Mouse (Mus musculus) retina, postnatal 7 days (tissue): Measurements from ENCODE around the gene Gls2.
A peak's percentile ranks its signal among the peaks of the same experiment; 100 is the strongest.
"Not testable (repeated sequence)": the region's sequence is repeated elsewhere in the genome, so short reads cannot be mapped to it uniquely, and the experiment has no call there.

ENCODE experiments used
- DNase-seq: peaks from one replicate; pipeline ENCODE4 v3.0.0-alpha.2; 2012; ENCODE audit warnings: low read depth, low spot score

Gls2 gene

GRCm38 (mm10) chr10:128194551-128195461 lies 549 bp downstream of the Gls2 start:
- peak; percentile 54 for DNase-seq

- DNase-seq = no peak
Measured at GRCm38 (mm10) chr10:128201856-128202255, 7.6 kb downstream of the Gls2 start.

DNA sequence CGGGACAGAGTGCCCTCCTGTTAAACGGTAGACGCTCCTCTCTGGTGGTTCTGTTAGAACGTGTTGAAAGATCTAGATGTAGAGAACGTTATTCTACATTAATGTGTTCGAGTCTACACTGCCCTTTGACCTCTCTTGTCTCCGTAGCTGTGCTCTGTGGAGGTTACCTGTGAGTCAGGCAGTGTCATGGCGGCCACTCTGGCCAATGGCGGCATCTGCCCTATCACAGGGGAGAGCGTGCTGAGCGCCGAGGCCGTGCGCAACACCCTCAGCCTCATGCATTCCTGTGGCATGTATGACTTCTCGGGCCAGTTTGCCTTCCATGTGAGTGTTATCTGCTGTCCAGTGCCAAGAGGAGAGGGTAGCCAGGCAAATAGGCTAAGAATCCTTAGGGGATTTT lies 10.7 kb downstream of the Gls2 start:
- no peak for DNase-seq

- no peak for DNase-seq
Measured at GRCm38 (mm10) chr10:128208326-128208725, 14.1 kb downstream of the Gls2 start.

- DNase-seq = no peak
Measured at GRCm38 (mm10) chr10:128209311-128210009, 15.2 kb downstream of the Gls2 start.

DNA sequence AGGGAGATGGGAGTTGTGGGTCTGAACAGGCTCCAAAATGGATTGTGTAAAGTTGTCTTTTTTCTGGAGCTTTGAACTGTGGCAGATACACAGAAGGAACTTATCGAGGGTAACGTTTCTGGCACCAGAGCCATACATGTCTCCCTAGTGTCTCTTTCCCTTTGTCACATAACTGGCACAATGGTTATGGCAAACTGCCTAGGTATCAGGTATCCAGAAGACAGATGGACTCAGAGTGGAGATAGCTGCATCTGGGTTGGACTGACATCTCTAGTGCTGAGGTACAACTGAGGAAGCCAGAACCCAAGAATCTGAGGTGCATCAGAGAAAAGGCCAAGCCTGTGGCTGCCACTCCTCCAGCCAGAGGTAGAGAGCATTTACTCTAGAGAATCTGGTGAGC lies 15.9 kb downstream of the Gls2 start:
- no peak for DNase-seq

DNA sequence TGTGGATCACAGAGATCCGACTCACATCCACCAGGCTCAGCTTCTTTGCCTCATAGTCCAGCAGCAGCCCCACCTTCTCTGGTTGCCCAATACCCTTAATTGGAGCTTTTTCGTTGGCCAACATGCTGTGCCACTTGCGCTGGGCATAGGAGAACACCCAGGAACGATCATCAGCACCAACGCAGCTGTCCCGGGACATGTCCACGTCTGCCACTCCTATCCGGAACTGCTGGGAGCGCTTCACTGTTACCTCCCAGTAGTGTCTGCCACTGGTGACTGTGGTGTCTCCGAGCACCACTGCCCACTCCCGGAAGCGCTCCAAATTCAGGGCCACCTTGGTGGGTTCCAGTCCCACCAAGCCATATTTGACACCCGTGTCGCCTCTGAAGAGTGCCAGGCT lies 16.7 kb downstream of the Gls2 start:
- DNase-seq = no peak

- peak; percentile 74 for DNase-seq
Measured at GRCm38 (mm10) chr10:128211390-128212108, 17.3 kb downstream of the Gls2 start, which contains the start of gene Spryd4. Spryd4 (minus strand) TSS chr10:128211807.

- no peak for DNase-seq
Measured at GRCm38 (mm10) chr10:128212148-128212547, 17.9 kb downstream of the Gls2 start.

DNA sequence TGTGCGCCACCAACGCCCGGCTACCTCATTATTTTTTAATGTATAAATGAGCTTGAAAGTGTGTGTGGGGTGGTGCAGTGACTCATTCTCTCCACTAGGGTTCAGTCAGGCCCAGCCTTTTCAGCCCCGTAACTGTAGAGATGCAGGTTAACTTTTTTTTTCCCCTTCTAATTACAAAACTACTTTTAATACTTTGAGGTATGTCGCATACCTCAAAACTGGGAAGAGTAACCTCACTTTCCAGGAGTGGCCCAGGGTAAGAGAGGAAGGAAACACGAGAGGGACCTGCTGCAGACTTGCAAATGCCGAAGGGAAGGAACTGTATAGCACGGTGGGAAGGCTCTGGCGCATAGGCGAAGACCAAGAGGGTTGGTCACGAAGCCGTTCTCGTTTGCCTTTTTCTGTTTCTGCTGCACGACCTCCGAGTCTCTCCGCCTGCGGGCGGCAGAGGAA lies 18.6 kb downstream of the Gls2 start:
- no peak for DNase-seq

- DNase-seq = not testable (repeated sequence)
Measured at GRCm38 (mm10) chr10:128214112-128214511, 19.9 kb downstream of the Gls2 start.

- DNase-seq = no peak
Measured at GRCm38 (mm10) chr10:128214981-128215380, 20.7 kb downstream of the Gls2 start.

DNA sequence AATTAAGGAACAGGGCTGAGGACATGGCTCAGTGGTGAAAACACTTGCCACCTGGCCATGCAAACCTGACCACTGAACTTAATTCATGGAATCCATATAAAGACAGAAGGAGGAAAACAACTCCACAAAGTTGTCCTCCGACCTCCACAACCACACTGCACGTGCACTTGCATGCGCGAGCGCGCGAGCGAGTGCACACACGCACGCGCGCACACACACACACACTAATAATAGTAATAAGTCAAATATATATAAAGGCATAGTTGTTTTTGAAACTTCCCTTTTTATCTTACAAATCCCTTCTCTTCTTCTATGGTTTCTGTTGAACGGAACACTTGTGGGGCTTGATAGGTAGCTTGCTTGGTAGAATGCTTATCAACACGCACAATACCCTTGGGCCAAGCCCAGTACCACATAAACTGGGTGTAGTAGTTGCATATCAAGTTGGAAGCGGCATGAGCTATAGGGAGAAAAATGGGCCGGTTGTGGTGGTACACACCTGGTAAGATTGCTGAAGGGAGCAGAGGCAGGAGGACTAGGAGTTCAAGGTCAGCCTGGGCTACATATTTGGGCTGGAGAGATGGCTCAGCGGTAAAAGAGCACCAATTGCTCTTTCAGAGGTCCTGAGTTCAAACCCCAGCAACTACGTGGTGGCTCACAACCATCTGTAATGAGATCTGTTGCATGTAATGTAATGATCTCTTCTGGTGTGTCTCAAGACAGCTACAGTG lies 24.3 kb downstream of the Gls2 start:
- no peak for DNase-seq

- no peak for DNase-seq
Measured at GRCm38 (mm10) chr10:128221533-128222286, 27.5 kb downstream of the Gls2 start.

DNA sequence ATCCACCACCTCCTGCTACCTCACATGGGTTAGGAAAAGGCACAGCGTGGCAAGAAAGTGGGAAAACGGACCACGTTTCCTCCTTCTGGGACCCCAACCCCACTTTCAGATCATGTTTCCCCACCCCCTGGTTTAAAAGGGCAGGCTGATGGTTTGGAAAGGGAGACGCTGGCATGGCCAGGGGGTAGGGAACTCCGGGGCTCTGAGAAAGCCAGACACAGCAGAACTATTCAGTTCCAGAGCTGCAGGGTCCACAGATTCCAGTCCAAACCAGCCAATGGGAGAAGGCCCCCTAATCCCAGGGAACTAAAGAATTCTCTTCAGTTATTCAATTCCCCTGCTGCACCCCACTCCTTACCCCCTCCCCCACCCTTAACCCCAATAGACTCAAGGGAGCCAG lies 30.8 kb downstream of the Gls2 start:
- no peak for DNase-seq

DNA sequence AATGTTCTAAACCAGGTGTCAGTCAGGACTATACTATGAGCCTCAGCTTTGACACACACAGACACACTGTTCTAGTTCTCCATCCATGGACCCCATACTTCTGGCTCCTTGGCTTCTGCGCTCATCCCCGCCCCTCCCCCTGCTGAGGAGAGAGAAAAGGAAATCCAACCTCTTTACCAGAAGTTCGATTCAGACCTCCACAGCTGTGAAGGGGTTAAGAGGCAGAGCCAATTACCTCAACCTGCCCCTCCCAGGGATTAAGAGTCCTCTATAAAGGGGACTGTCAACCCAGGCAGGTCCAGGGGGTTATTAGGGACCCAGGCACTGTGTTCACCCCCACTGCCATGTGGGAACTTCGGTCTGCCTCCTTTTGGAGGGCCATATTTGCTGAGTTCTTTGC lies 31.3 kb downstream of the Gls2 start, which contains the start of gene Mip:
Gene Mip (plus strand): TSS at position 301 of the 400 bp plus-strand sequence.
- no peak for DNase-seq

- DNase-seq = no peak
Measured at GRCm38 (mm10) chr10:128227592-128227991, 33.3 kb downstream of the Gls2 start.

DNA sequence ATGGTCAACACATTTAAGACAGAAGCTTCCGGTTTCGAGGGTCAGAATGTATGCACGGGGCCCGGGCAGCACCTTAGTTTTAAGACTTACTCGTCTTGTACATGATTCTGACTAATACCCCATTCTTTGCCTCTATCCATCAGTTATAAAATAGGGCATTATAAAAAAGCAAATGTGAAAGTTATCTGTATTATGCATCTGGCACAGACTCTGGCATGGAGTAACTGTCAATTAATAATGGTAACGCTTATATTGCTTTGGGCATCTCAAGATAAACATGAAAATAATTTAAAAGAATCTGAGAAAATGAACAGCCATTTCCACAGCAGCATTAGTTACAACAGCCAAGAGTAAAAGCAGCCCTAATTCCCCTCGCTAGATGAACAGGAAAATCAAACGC lies 33.8 kb downstream of the Gls2 start:
- DNase-seq = no peak

DNA sequence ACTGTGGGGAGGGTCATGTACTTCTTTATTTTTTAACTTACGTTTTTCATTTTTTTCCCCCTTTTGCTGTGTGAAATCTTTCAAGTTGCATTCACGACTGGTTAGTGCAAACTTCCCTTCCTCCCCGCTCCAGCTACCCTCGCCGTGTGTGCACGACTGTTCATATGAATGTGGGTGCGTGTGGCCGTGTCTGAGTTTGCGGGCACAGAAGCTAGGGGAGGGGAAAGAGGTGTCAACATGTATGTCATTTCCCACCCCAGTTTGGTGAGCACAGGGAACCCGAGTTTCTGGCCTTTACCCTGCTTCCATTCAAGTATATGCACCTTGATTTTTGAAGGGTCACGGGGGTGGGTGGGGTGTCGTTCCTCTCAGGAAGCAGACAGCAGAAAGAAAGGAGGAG lies 36.3 kb downstream of the Gls2 start:
- DNase-seq = no peak

DNA sequence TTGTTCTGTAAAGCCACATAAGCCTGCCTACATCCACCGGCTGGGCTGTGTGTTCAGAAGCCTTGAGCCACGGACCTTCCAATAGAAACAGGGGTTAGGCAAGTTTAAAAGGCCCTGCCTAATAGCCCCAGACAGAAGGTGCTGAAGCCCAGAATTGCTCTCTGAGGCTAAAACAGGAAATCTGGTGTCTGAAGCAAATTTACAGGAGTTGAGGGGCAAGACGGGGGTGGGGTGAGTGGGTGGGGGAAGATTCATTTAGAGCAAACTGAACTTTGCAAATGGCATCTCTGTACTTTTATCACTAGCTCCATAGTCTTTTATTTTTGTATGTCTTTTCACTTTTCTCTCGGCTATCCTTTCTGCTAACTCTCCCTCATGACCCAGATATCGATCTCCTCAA lies 36.9 kb downstream of the Gls2 start:
- no peak for DNase-seq
